Mouse (Mus musculus) C2C12 (cell line): ENCODE results near the gene Plekho2.

Experiments
- CTCF ChIP-seq: IDR thresholded peaks from one replicate; pipeline ENCODE4 v1.5.1; 2011; ENCODE audit not compliant: control insufficient read depth, insufficient read depth, insufficient read length
- FOSL1 ChIP-seq: IDR thresholded peaks from one replicate; pipeline ENCODE4 v1.8.0; 2011; ENCODE audit warnings: mild to moderate bottlenecking, low read length; ENCODE audit not compliant: poor library complexity, insufficient read depth, severe bottlenecking
- MAX ChIP-seq: IDR thresholded peaks from one replicate; pipeline ENCODE4 v1.6.1; 2011; ENCODE audit warnings: mild to moderate bottlenecking, control low read depth
- MYOD1 ChIP-seq: IDR thresholded peaks from one replicate; pipeline ENCODE4 v1.6.1; 2011; ENCODE audit warnings: low read depth; ENCODE audit not compliant: control insufficient read depth, insufficient read length
- MYOG ChIP-seq: IDR thresholded peaks from one replicate; pipeline ENCODE4 v1.6.1; 2011; ENCODE audit not compliant: control insufficient read depth, insufficient read length; ENCODE audit errors: extremely low read depth

GRCm38 (mm10) chr9:65589091-65589490 is 9.3 kb upstream of the Plekho2 start:
- TF ChIP-seq MYOD1 (no peak), MYOG (no peak), CTCF (no peak), FOSL1 (no peak), MAX (no peak)
